Mouse (Mus musculus): ENCODE data around the gene Hif1an.

GRCm38 (mm10) chr19:44589591-44590223 is 27.1 kb downstream of the Hif1an start:
- TF ChIP-seq POLR2A (IDR thresholded peaks at IDR 0.05; ENCODE audit: insufficient read length, low read depth) = no peak
- no peak for TF ChIP-seq USF1 (IDR thresholded peaks at IDR 0.05; ENCODE audit: low read depth)
- TF ChIP-seq REST (IDR thresholded peaks at IDR 0.05; ENCODE audit: insufficient read depth, insufficient read length) = no peak
- TF ChIP-seq TCF12 (IDR thresholded peaks at IDR 0.05; ENCODE audit: insufficient read depth, poor library complexity, severe bottlenecking) = no peak
- no peak for TF ChIP-seq TCF3 (IDR thresholded peaks at IDR 0.05; ENCODE audit: insufficient read length, low read depth)
- TF ChIP-seq MYOD1 (IDR thresholded peaks at IDR 0.05; ENCODE audit: control insufficient read depth in 1 of 3, insufficient read length in 2 of 3, low read depth in 2 of 3) = no peak
- TF ChIP-seq MYOG (IDR thresholded peaks at IDR 0.05; ENCODE audit: control insufficient read depth in 1 of 3, insufficient read depth in 1 of 3, insufficient read length in 2 of 3, low read depth in 2 of 3) = no peak
- TF ChIP-seq SRF (IDR thresholded peaks at IDR 0.05; ENCODE audit: control insufficient read depth, insufficient read length, low read depth) = no peak
- TF ChIP-seq POLR2AphosphoS2 (IDR thresholded peaks at IDR 0.05; ENCODE audit: insufficient read length, low read depth) = no peak

Measured in myocyte (in vitro differentiated cells).